Mouse (Mus musculus) lung, embryonic 14.5 days (tissue): Measurements from ENCODE around the gene Fam111a. TPM values are rescaled to one million over a fixed set of nuclear protein-coding genes. Genes with fewer than 3 reads are reported as not detected.

Experiments
- ATAC-seq: fragments of 200-750 bp; cut with Nextera tagmentation; 2 replicates; pipeline ENCODE4 v1.8.0; 2017; ENCODE audit warnings: mild to moderate bottlenecking, moderate TSS enrichment, moderate library complexity; ENCODE audit not compliant: insufficient read depth
- DNase-seq: peaks from one replicate; pipeline ENCODE4 v3.0.0-alpha.2; 2015
- H3K27ac ChIP-seq: fragments of 300-500 bp; sonication (generic); 2 replicates; pipeline ENCODE4 v1.5.1; 2014; ENCODE audit warnings: low read depth, mild to moderate bottlenecking, moderate library complexity
- H3K27me3 ChIP-seq: fragments of 300-500 bp; sonication (generic); 2 replicates; pipeline ENCODE4 v1.6.1; 2014; ENCODE audit warnings: low read length, control low read depth; ENCODE audit not compliant: insufficient read depth
- H3K36me3 ChIP-seq: fragments of 300-500 bp; sonication (generic); 2 replicates; pipeline ENCODE4 v1.6.1; 2014; ENCODE audit warnings: control low read depth; ENCODE audit not compliant: insufficient read depth
- H3K4me1 ChIP-seq: fragments of 300-500 bp; sonication (generic); 2 replicates; pipeline ENCODE4 v1.6.1; 2014; ENCODE audit warnings: antibody characterized with exemption, control low read depth; ENCODE audit not compliant: insufficient read depth
- H3K4me2 ChIP-seq: fragments of 300-500 bp; sonication (generic); 2 replicates; pipeline ENCODE4 v1.6.1; 2014; ENCODE audit warnings: mild to moderate bottlenecking
- H3K4me3 ChIP-seq: fragments of 300-500 bp; sonication (generic); 2 replicates; pipeline ENCODE4 v1.5.1; 2014; ENCODE audit warnings: low read depth, low read length
- H3K9ac ChIP-seq: fragments of 300-500 bp; sonication (generic); 2 replicates; pipeline ENCODE4 v1.6.1; 2014
- H3K9me3 ChIP-seq: fragments of 300-500 bp; sonication (generic); 2 replicates; pipeline ENCODE4 v1.6.1; 2016; ENCODE audit warnings: low read depth, low read length, control low read depth
- CTCF ChIP-seq: IDR thresholded peaks from 2 replicates; pipeline ENCODE4 v1.5.1; 2016; ENCODE audit warnings: antibody characterized with exemption, low read depth
- WGBS: fragments of 180-500 bp; shearing (Covaris S2); extraction: QIAGEN DNeasy Blood & Tissue Kit; methylation state at CpG from one replicate; pipeline ENCODE4 v1.1.7; 2014; 5-methylcytosine and 5-hydroxymethylcytosine counted together
- polyA plus RNA-seq: library from polyadenylated mRNA; unstranded; fragments of >200 nt; fragmentation: Nextera tagmentation; extraction: Ambion mirVana; gene quantifications from 2 replicates; pipeline ENCODE4 v1.2.1, GENCODE M21; 2014

Gene Fam111a
- polyA plus RNA-seq, 1 experiment from 2014 or later = 37.9 TPM

GRCm38 (mm10) chr19:12500881-12501311 lies 44.6 kb upstream of the Fam111a start:
- Histone ChIP-seq H3K27me3 (no peaks in the 10 kb centered on the region), H3K9me3 (no peaks in the 10 kb centered on the region), H3K27ac (peak overlapping the region; percentile 93), H3K4me1 (0 out of 2 replicates have a peak, but pooled peaks cover 7% of the 10 kb centered on the region), H3K4me2 (peak overlapping the region; percentile 89), H3K9ac (peak overlapping the region; percentile 83), H3K4me3 (peak overlapping the region; percentile 72), H3K36me3 (0 out of 2 replicates have a peak, but pooled peaks cover 3% of the 10 kb centered on the region)
- WGBS = under 1% methylated on average over 35 of the region's 38 CpGs
- DNase-seq = peak; percentile 51
- peak; percentile 66 for ATAC-seq
- TF ChIP-seq CTCF = no peak; the same call in 1 of the 2 replicates

GRCm38 (mm10) chr19:12501370-12502347 lies 43.9 kb upstream of the Fam111a start, which contains the start of gene Dtx4:
Gene Dtx4 (minus strand): TSS chr19:12501454.
- H3K4me1 ChIP-seq = 0 out of 2 replicates have a peak, but pooled peaks cover 7% of the 10 kb centered on the region
- 0 out of 2 replicates have a peak, but pooled peaks cover 3% of the 10 kb centered on the region for H3K36me3 ChIP-seq
- ATAC-seq (peak; percentile 92), DNase-seq (peak; percentile 98)
- peak within 1 kb of the TSS; percentile 89 for H3K4me2 ChIP-seq
- peak; percentile 98 for TF ChIP-seq CTCF
- peak within 1 kb of the TSS; percentile 72 for H3K4me3 ChIP-seq
- no peaks in the 10 kb centered on the region for H3K27me3 ChIP-seq
- WGBS = under 1% methylated on average over 80 of the region's 80 CpGs
- H3K9ac ChIP-seq = peak within 1 kb of the TSS; percentile 83
- H3K27ac ChIP-seq = peak within 1 kb of the TSS; percentile 93
- H3K9me3 ChIP-seq = no peaks in the 10 kb centered on the region

- H3K9me3 ChIP-seq = no peaks in the 10 kb centered on the region
- H3K27ac ChIP-seq = no peak overlapping the region
- 0 out of 2 replicates have a peak, but pooled peaks cover 7% of the 10 kb centered on the region for H3K4me1 ChIP-seq
- DNase-seq (no peak), ATAC-seq (no peak)
- no peaks in the 10 kb centered on the region for H3K36me3 ChIP-seq
- no peak overlapping the region for H3K4me3 ChIP-seq
- no peak for TF ChIP-seq CTCF
- 63% methylated on average over 7 of the region's 7 CpGs for WGBS
- H3K4me2 ChIP-seq = no peak overlapping the region
- no peak overlapping the region for H3K9ac ChIP-seq
- no peaks in the 10 kb centered on the region for H3K27me3 ChIP-seq
Measured at GRCm38 (mm10) chr19:12502756-12503155, 42.8 kb upstream of the Fam111a start.

- no peaks in the 10 kb centered on the region for H3K36me3 ChIP-seq
- H3K27ac ChIP-seq = no peak overlapping the region
- no peak overlapping the region for H3K4me3 ChIP-seq
- H3K4me2 ChIP-seq = no peak overlapping the region
- DNase-seq (no peak), ATAC-seq (no peak)
- no peak overlapping the region for H3K9ac ChIP-seq
- H3K27me3 ChIP-seq = no peaks in the 10 kb centered on the region
- no peaks in the 10 kb centered on the region for H3K4me1 ChIP-seq
- TF ChIP-seq CTCF = no peak
- H3K9me3 ChIP-seq = no peaks in the 10 kb centered on the region
Measured at GRCm38 (mm10) chr19:12514621-12515020, 30.9 kb upstream of the Fam111a start.

GRCm38 (mm10) chr19:12517671-12518540 lies 27.6 kb upstream of the Fam111a start:
- Histone ChIP-seq H3K27me3 (no peaks in the 10 kb centered on the region), H3K36me3 (no peaks in the 10 kb centered on the region), H3K9me3 (no peaks in the 10 kb centered on the region), H3K4me3 (peak overlapping the region; percentile 44), H3K9ac (peak overlapping the region; percentile 68), H3K4me2 (peak overlapping the region; percentile 77), H3K4me1 (no peaks in the 10 kb centered on the region), H3K27ac (no peak overlapping the region)
- ATAC-seq = peak; percentile 87
- peak; percentile 90 for DNase-seq
- TF ChIP-seq CTCF = peak; percentile 81
- 3% methylated on average over 16 of the region's 16 CpGs for WGBS

GRCm38 (mm10) chr19:12518541-12518890 lies 27.0 kb upstream of the Fam111a start:
- Histone ChIP-seq H3K4me2 (peak overlapping the region; percentile 77), H3K4me3 (peak overlapping the region; percentile 44; the same call in 1 of the 2 replicates), H3K36me3 (no peaks in the 10 kb centered on the region), H3K9me3 (no peaks in the 10 kb centered on the region), H3K27ac (no peak overlapping the region), H3K4me1 (no peaks in the 10 kb centered on the region), H3K9ac (no peak overlapping the region; the same call in 1 of the 2 replicates), H3K27me3 (no peaks in the 10 kb centered on the region)
- ATAC-seq (no peak), DNase-seq (no peak)
- TF ChIP-seq CTCF = no peak
